28 mouse cellular contexts compared by ENCODE assay signal in the genomic region with DNA sequence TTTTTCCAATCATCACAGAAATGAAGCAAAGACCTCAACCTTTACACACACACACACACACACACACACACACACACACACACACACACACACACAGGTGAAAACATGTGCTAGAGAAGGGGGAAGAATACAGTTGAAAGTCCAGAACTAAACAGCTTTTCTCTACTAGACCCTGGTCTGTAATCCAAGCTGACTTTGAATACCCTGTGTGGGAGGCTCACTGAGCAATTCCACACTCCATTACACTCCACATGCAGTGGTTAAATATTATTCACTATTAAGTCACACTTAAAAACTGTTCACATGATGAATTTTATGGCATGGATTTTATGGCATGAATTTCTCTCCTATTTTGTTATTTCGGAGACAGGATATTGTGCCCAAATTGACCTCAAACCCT. TPM values are rescaled to one million over a fixed set of nuclear protein-coding genes. Genes with fewer than 3 reads are reported as not detected.
DNase-seq lines count a peak whose midpoint lies in the region; ATAC-seq and TF ChIP-seq lines count a peak whose summit lies in the region.
"Had no signal": no experiment of that assay in that cellular context is flagged by ENCODE, and none has a peak within 500 bp of the region (broad histone marks: within the 10 kb centered on the region; RNA-seq: fewer than 3 reads in every experiment).

No protein-coding gene starts in this region.

- peaks cover 14% of the 10 kb centered on the region for H3K4me1 ChIP-seq in liver, postnatal 0 days (ENCODE audit: insufficient read depth)
- no peaks in the 10 kb centered on the region for H3K4me1 ChIP-seq in liver, embryonic 11.5 days (replicated peaks; ENCODE audit: control insufficient read depth, insufficient read depth, low read length)
- H3K4me1 ChIP-seq in kidney, embryonic 15.5 days: peaks cover 67% of the 10 kb centered on the region
- H3K4me1 ChIP-seq in hindbrain, embryonic 11.5 days (replicated peaks; ENCODE audit: control insufficient read depth, insufficient read depth, low read length): no peaks in the 10 kb centered on the region; the same call in 1 of the 2 replicates
- H3K4me1 ChIP-seq: limb, embryonic 12.5 days; midbrain, embryonic 15.5 days had no signal

- no peaks in the 10 kb centered on the region for H3K9me3 ChIP-seq in liver, postnatal 0 days (ENCODE audit: low read length)
- H3K9me3 ChIP-seq in liver, embryonic 11.5 days (ENCODE audit: control insufficient read depth, low read length): no peaks in the 10 kb centered on the region
- no peaks in the 10 kb centered on the region for H3K9me3 ChIP-seq in kidney, embryonic 15.5 days (replicated peaks)
- H3K9me3 ChIP-seq in hindbrain, embryonic 11.5 days (ENCODE audit: control insufficient read depth, low read length): no peaks in the 10 kb centered on the region
- H3K9me3 ChIP-seq: embryonic facial prominence, embryonic 10.5 days; embryonic facial prominence, embryonic 15.5 days; G1E; heart, embryonic 12.5 days; limb, embryonic 12.5 days; liver, embryonic 13.5 days; midbrain, embryonic 15.5 days had no signal

- H3K27me3 ChIP-seq in liver, postnatal 0 days (ENCODE audit: insufficient read depth, low read length): no peaks in the 10 kb centered on the region
- H3K27me3 ChIP-seq in liver, embryonic 11.5 days (replicated peaks; ENCODE audit: control insufficient read depth, insufficient read depth, low read length): no peaks in the 10 kb centered on the region
- no peaks in the 10 kb centered on the region for H3K27me3 ChIP-seq in kidney, embryonic 15.5 days
- H3K27me3 ChIP-seq in hindbrain, embryonic 11.5 days (ENCODE audit: control insufficient read depth, insufficient read depth, low read length): no peaks in the 10 kb centered on the region
- H3K27me3 ChIP-seq: embryonic facial prominence, embryonic 15.5 days; heart, embryonic 12.5 days; limb, embryonic 12.5 days; liver, embryonic 13.5 days; midbrain, embryonic 15.5 days; Patski had no signal

- DNase-seq in gastrocnemius, adult 2 months: no peak
- no peak for DNase-seq in gastrocnemius, adult 8-10 months (ENCODE audit: low spot score in 2 of 2)
- no peak for DNase-seq in liver, postnatal 0 days
- DNase-seq in liver, embryonic 11.5 days (ENCODE audit: low spot score): no peak
- peak; percentile 35 to 60 for DNase-seq in kidney, postnatal 36 days
- DNase-seq in left cerebral cortex, postnatal 4 days: no peak
- no peak for DNase-seq in hindbrain, embryonic 11.5 days (ENCODE audit: low spot score)
- DNase-seq: adrenal gland, postnatal 10 days; cerebellum, adult 11-12 months; cerebellum, adult 9-11 months; heart, adult 2 months; heart, postnatal 4 days; liver, embryonic 13.5 days; lung, adult 2 months; lung, postnatal 10 days; right cerebral cortex, postnatal 25 days; thymus, postnatal 14 days had no signal

- H3K36me3 ChIP-seq in liver, postnatal 0 days (replicated peaks; ENCODE audit: insufficient read depth, low read length): no peaks in the 10 kb centered on the region
- no peaks in the 10 kb centered on the region for H3K36me3 ChIP-seq in liver, embryonic 11.5 days (ENCODE audit: control insufficient read depth, insufficient read depth, low read length)
- H3K36me3 ChIP-seq in kidney, embryonic 15.5 days: no peaks in the 10 kb centered on the region
- no peaks in the 10 kb centered on the region for H3K36me3 ChIP-seq in hindbrain, embryonic 11.5 days (ENCODE audit: control insufficient read depth, insufficient read depth, low read length)
- H3K36me3 ChIP-seq: embryonic facial prominence, embryonic 10.5 days; embryonic facial prominence, embryonic 15.5 days; heart, embryonic 12.5 days; limb, embryonic 12.5 days; liver, embryonic 13.5 days; midbrain, embryonic 15.5 days had no signal

- TF ChIP-seq EP300 in liver, postnatal 0 days (IDR thresholded peaks at IDR 0.05; ENCODE audit: low read depth): no peak

- intact Hi-C loops in gastrocnemius, adult 2 months (cut with DNase I): loop anchor here (5.0 kb wide), 1 partner anchor 39 kb away; the partner anchor contains the start of gene Dag1
- intact Hi-C loops in left cerebral cortex, postnatal 4 days (cut with DNase I): no loop called here

- ATAC-seq in liver, postnatal 0 days: no peak
- no peak for ATAC-seq in liver, embryonic 11.5 days (replicated peaks; ENCODE audit: low FRiP score)
- peak; percentile 53; the same call in 1 of the 2 replicates for ATAC-seq in kidney, embryonic 15.5 days (replicated peaks; ENCODE audit: low FRiP score)
- ATAC-seq in hindbrain, embryonic 11.5 days (ENCODE audit: low FRiP score): no peak
- ATAC-seq: forebrain, embryonic 14.5 days; midbrain, embryonic 15.5 days; Patski had no signal

- WGBS in liver, postnatal 0 days (ENCODE audit: insufficient replicate concordance): 86% methylated on average over 1 of the region's 1 CpGs
- 100% methylated on average over 1 of the region's 1 CpGs for WGBS in liver, embryonic 11.5 days
- WGBS in kidney, embryonic 15.5 days: 37% methylated on average over 1 of the region's 1 CpGs
- 88% methylated on average over 1 of the region's 1 CpGs for WGBS in hindbrain, embryonic 11.5 days

- H3K4me3 ChIP-seq in gastrocnemius, adult 2 months: no peak overlapping the region
- no peak overlapping the region for H3K4me3 ChIP-seq in liver, postnatal 0 days (ENCODE audit: low read depth, low read length)
- H3K4me3 ChIP-seq in liver, embryonic 11.5 days (ENCODE audit: low read depth, low read length): no peak overlapping the region
- no peak overlapping the region for H3K4me3 ChIP-seq in kidney, embryonic 15.5 days (replicated peaks)
- H3K4me3 ChIP-seq in hindbrain, embryonic 11.5 days (ENCODE audit: low read depth, low read length): no peak overlapping the region
- H3K4me3 ChIP-seq: embryonic facial prominence, embryonic 10.5 days; embryonic facial prominence, embryonic 15.5 days; heart, adult 2 months; heart, embryonic 12.5 days; limb, embryonic 12.5 days; liver, embryonic 13.5 days; midbrain, embryonic 15.5 days had no signal

- H3K4me2 ChIP-seq in liver, postnatal 0 days (ENCODE audit: low read depth, low read length): no peak overlapping the region
- no peak overlapping the region for H3K4me2 ChIP-seq in liver, embryonic 11.5 days
- H3K4me2 ChIP-seq in kidney, embryonic 15.5 days: no peak overlapping the region
- no peak overlapping the region for H3K4me2 ChIP-seq in hindbrain, embryonic 11.5 days (replicated peaks; ENCODE audit: low read depth, low read length)
- H3K4me2 ChIP-seq: embryonic facial prominence, embryonic 15.5 days; heart, embryonic 12.5 days; hindbrain, embryonic 14.5 days; limb, embryonic 12.5 days; liver, embryonic 13.5 days; midbrain, embryonic 15.5 days had no signal

- peak overlapping the region; percentile 48 for H3K27ac ChIP-seq in gastrocnemius, adult 2 months
- H3K27ac ChIP-seq in liver, postnatal 0 days (ENCODE audit: low read depth): peak overlapping the region; percentile 29; the same call in 1 of the 2 replicates
- no peak overlapping the region for H3K27ac ChIP-seq in liver, embryonic 11.5 days (ENCODE audit: low read depth, low read length)
- peak overlapping the region; percentile 85 for H3K27ac ChIP-seq in kidney, embryonic 15.5 days
- H3K27ac ChIP-seq in hindbrain, embryonic 11.5 days (ENCODE audit: low read depth, low read length): no peak overlapping the region
- H3K27ac ChIP-seq: embryonic facial prominence, embryonic 10.5 days; embryonic facial prominence, embryonic 15.5 days; heart, adult 2 months; hindbrain, embryonic 14.5 days; limb, embryonic 12.5 days; liver, embryonic 13.5 days; macrophage; midbrain, embryonic 15.5 days had no signal

- no peak for TF ChIP-seq CTCF in gastrocnemius, adult 2 months (IDR thresholded peaks at IDR 0.05)
- no peak for TF ChIP-seq CTCF in liver, postnatal 0 days (IDR thresholded peaks at IDR 0.05; ENCODE audit: low read depth)

- no peak overlapping the region for H3K9ac ChIP-seq in liver, postnatal 0 days (replicated peaks)
- no peak overlapping the region for H3K9ac ChIP-seq in liver, embryonic 11.5 days (ENCODE audit: low read depth, low read length)
- H3K9ac ChIP-seq in kidney, embryonic 15.5 days: no peak overlapping the region
- no peak overlapping the region for H3K9ac ChIP-seq in hindbrain, embryonic 11.5 days (ENCODE audit: low read depth, low read length)
- H3K9ac ChIP-seq: embryonic facial prominence, embryonic 15.5 days; heart, embryonic 12.5 days; hindbrain, embryonic 14.5 days; limb, embryonic 12.5 days; liver, embryonic 13.5 days; midbrain, embryonic 15.5 days had no signal

RNA-seq across cellular contexts. Expression of gene Bsn, which starts 33.4 kb away (rescaled TPM):
- total RNA-seq in gastrocnemius, adult 2 months (2021): under 1 TPM in 1 of 2 experiments, not detected in 1; 0.03 TPM
- total RNA-seq in gastrocnemius, adult 8-10 months (2022): under 1 TPM; 0.02 to 0.07 (median 0.04) TPM
- 0.58 and 0.59 TPM in 2 replicates for polyA plus RNA-seq in liver, postnatal 0 days (2015; fragmentation: Nextera tagmentation; extraction: Ambion mirVana)
- 5.2 and 5.7 TPM in 2 replicates for polyA plus RNA-seq in liver, embryonic 11.5 days (2014; fragmentation: Nextera tagmentation; extraction: Ambion mirVana)
- 0.75 and 0.77 TPM in 2 replicates for polyA plus RNA-seq in kidney, embryonic 15.5 days (2015; fragmentation: Nextera tagmentation; extraction: Ambion mirVana)
- total RNA-seq in left cerebral cortex, postnatal 4 days (2021): 10 to 100 TPM; 70.4 to 74.5 TPM
- 3.9 and 4.4 TPM in 2 replicates for polyA plus RNA-seq in hindbrain, embryonic 11.5 days (2014; fragmentation: Nextera tagmentation; extraction: Ambion mirVana)

RNA-seq across cellular contexts. Expression of gene Dag1, which starts 40.1 kb away (rescaled TPM):
- 100 to 1,000 TPM; 170 to 229 TPM for total RNA-seq in gastrocnemius, adult 2 months (2021)
- 100 to 1,000 TPM; 159 to 203 (median 172) TPM for total RNA-seq in gastrocnemius, adult 8-10 months (2022)
- polyA plus RNA-seq in liver, postnatal 0 days (2015; fragmentation: Nextera tagmentation; extraction: Ambion mirVana): 20.0 and 20.8 TPM in 2 replicates
- 41.1 and 41.5 TPM in 2 replicates for polyA plus RNA-seq in liver, embryonic 11.5 days (2014; fragmentation: Nextera tagmentation; extraction: Ambion mirVana)
- polyA plus RNA-seq in kidney, embryonic 15.5 days (2015; fragmentation: Nextera tagmentation; extraction: Ambion mirVana): 141 and 147 TPM in 2 replicates
- 100 to 1,000 TPM; 121 to 127 TPM for total RNA-seq in left cerebral cortex, postnatal 4 days (2021)
- 51.0 and 52.0 TPM in 2 replicates for polyA plus RNA-seq in hindbrain, embryonic 11.5 days (2014; fragmentation: Nextera tagmentation; extraction: Ambion mirVana)

Comparison
In these comparisons a context has a peak if more than half of its experiments do, and no peak if none do; other contexts are left out.
1. H3K27ac ChIP-seq: peak in gastrocnemius, adult 2 months (single experiment), liver, postnatal 0 days (single experiment) and kidney, embryonic 15.5 days (single experiment); none in liver, embryonic 11.5 days (single experiment) and hindbrain, embryonic 11.5 days (single experiment).
2. DNase-seq: peak in kidney, postnatal 36 days (2 of 2); none in gastrocnemius, adult 2 months (single experiment), gastrocnemius, adult 8-10 months (0 of 2), liver, postnatal 0 days (single experiment), liver, embryonic 11.5 days (single experiment), left cerebral cortex, postnatal 4 days (single experiment) and hindbrain, embryonic 11.5 days (single experiment).